Mouse (Mus musculus) kidney, postnatal 0 days (tissue): ENCODE results near the gene Podxl. TPM values are rescaled to one million over a fixed set of nuclear protein-coding genes. Genes with fewer than 3 reads are reported as not detected.

Source experiments
- ATAC-seq: fragments of 200-750 bp; cut with Nextera tagmentation; replicated peaks from 2 replicates; pipeline ENCODE4 v1.8.0; 2017; ENCODE audit warnings: low read depth, moderate number of reproducible peaks, moderate TSS enrichment, moderate library complexity; ENCODE audit not compliant: low FRiP score
- DNase-seq: peaks from one replicate; pipeline ENCODE4 v3.0.0-alpha.2; 2016; ENCODE audit warnings: low spot score
- H3K27ac ChIP-seq: fragments of 300-500 bp; sonication (generic); 2 replicates; pipeline ENCODE4 v1.5.1; 2014; ENCODE audit warnings: mild to moderate bottlenecking
- H3K27me3 ChIP-seq: fragments of 300-500 bp; sonication (generic); 2 replicates; pipeline ENCODE4 v1.6.1; 2014; ENCODE audit warnings: low read length, mixed read lengths; ENCODE audit not compliant: insufficient read depth
- H3K36me3 ChIP-seq: fragments of 300-500 bp; sonication (generic); 2 replicates; pipeline ENCODE4 v1.6.1; 2014; ENCODE audit warnings: low read length, mixed read lengths; ENCODE audit not compliant: insufficient read depth
- H3K4me1 ChIP-seq: fragments of 300-500 bp; sonication (generic); replicated peaks from 2 replicates; pipeline ENCODE4 v1.6.1; 2014; ENCODE audit warnings: antibody characterized with exemption, low read length, mixed read lengths; ENCODE audit not compliant: insufficient read depth
- H3K4me2 ChIP-seq: fragments of 300-500 bp; sonication (generic); 2 replicates; pipeline ENCODE4 v1.6.1; 2014; ENCODE audit warnings: mild to moderate bottlenecking, low read length, moderate library complexity, mixed read lengths
- H3K4me3 ChIP-seq: fragments of 300-500 bp; sonication (generic); replicated peaks from 2 replicates; pipeline ENCODE4 v1.5.1; 2014; ENCODE audit warnings: low read depth, low read length
- H3K9ac ChIP-seq: fragments of 300-500 bp; sonication (generic); 2 replicates; pipeline ENCODE4 v1.6.1; 2014; ENCODE audit warnings: low read depth, low read length
- H3K9me3 ChIP-seq: fragments of 300-500 bp; sonication (generic); replicated peaks from 2 replicates; pipeline ENCODE4 v1.6.1; 2016; ENCODE audit warnings: low read length, inconsistent platforms, mixed read lengths
- CTCF ChIP-seq: IDR thresholded peaks from 2 replicates; pipeline ENCODE4 v1.5.1; 2016; ENCODE audit warnings: antibody characterized with exemption, low read depth, mild to moderate bottlenecking, moderate library complexity
- WGBS: fragments of 180-500 bp; shearing (Covaris S2); extraction: QIAGEN DNeasy Blood & Tissue Kit; methylation state at CpG from one replicate; pipeline ENCODE4 v1.1.7; 2014; 5-methylcytosine and 5-hydroxymethylcytosine counted together
- polyA plus RNA-seq: library from polyadenylated mRNA; unstranded; fragments of >200 nt; fragmentation: Nextera tagmentation; extraction: Ambion mirVana; gene quantifications from 2 replicates; pipeline ENCODE4 v1.2.1, GENCODE M21; 2015

Gene Podxl
- polyA plus RNA-seq, 1 experiment from 2014 or later = 85.5 TPM

GRCm38 (mm10) chr6:31513726-31514125, 50.1 kb downstream of the Podxl start:
- no peaks in the 10 kb centered on the region for H3K9me3 ChIP-seq
- TF ChIP-seq CTCF = no peak
- no peak overlapping the region for H3K9ac ChIP-seq
- H3K27me3 ChIP-seq = no peaks in the 10 kb centered on the region
- H3K4me3 ChIP-seq = no peak overlapping the region
- no peaks in the 10 kb centered on the region for H3K4me1 ChIP-seq
- ATAC-seq (no peak), DNase-seq (no peak)
- H3K27ac ChIP-seq = no peak overlapping the region
- H3K4me2 ChIP-seq = no peak overlapping the region
- WGBS = 74% methylated on average over 6 of the region's 6 CpGs
- H3K36me3 ChIP-seq = 0 out of 2 replicates have a peak, but pooled peaks cover 2% of the 10 kb centered on the region

- 87% methylated on average over 2 of the region's 2 CpGs for WGBS
- Histone ChIP-seq H3K36me3 (peaks cover 19% of the 10 kb centered on the region), H3K9ac (no peak overlapping the region), H3K4me2 (no peak overlapping the region), H3K27me3 (no peaks in the 10 kb centered on the region), H3K27ac (no peak overlapping the region), H3K4me1 (no peaks in the 10 kb centered on the region), H3K9me3 (no peaks in the 10 kb centered on the region), H3K4me3 (no peak overlapping the region)
- DNase-seq (no peak), ATAC-seq (no peak)
- TF ChIP-seq CTCF = no peak
Observed at GRCm38 (mm10) chr6:31502614-31503013, 61.2 kb downstream of the Podxl start.

GRCm38 (mm10) chr6:31500691-31501090, 63.1 kb downstream of the Podxl start:
- H3K9me3 ChIP-seq = no peaks in the 10 kb centered on the region
- H3K4me3 ChIP-seq = no peak overlapping the region
- no peak for ATAC-seq
- H3K4me2 ChIP-seq = no peak overlapping the region
- no peak for DNase-seq
- TF ChIP-seq CTCF = no peak
- no peak overlapping the region for H3K9ac ChIP-seq
- peaks cover 25% of the 10 kb centered on the region for H3K36me3 ChIP-seq
- H3K27me3 ChIP-seq = no peaks in the 10 kb centered on the region
- H3K27ac ChIP-seq = no peak overlapping the region
- H3K4me1 ChIP-seq = no peaks in the 10 kb centered on the region

GRCm38 (mm10) chr6:31500260-31500659, 63.5 kb downstream of the Podxl start:
- Histone ChIP-seq H3K4me3 (no peak overlapping the region), H3K9me3 (no peaks in the 10 kb centered on the region), H3K4me2 (no peak overlapping the region), H3K27me3 (no peaks in the 10 kb centered on the region), H3K4me1 (no peaks in the 10 kb centered on the region), H3K9ac (no peak overlapping the region), H3K27ac (no peak overlapping the region), H3K36me3 (peaks cover 28% of the 10 kb centered on the region)
- ATAC-seq (no peak), DNase-seq (no peak)
- WGBS = 64% methylated on average over 2 of the region's 2 CpGs
- no peak for TF ChIP-seq CTCF

- Histone ChIP-seq H3K9me3 (no peaks in the 10 kb centered on the region), H3K4me2 (no peak overlapping the region), H3K27me3 (no peaks in the 10 kb centered on the region), H3K9ac (no peak overlapping the region), H3K4me3 (no peak overlapping the region), H3K4me1 (no peaks in the 10 kb centered on the region), H3K36me3 (peaks cover 28% of the 10 kb centered on the region), H3K27ac (no peak overlapping the region)
- no peak for ATAC-seq
- WGBS = 72% methylated on average over 10 of the region's 10 CpGs
- DNase-seq = no peak
- TF ChIP-seq CTCF = no peak
Observed at GRCm38 (mm10) chr6:31499836-31500235, 63.9 kb downstream of the Podxl start.

GRCm38 (mm10) chr6:31496227-31496626, 67.6 kb downstream of the Podxl start:
- Histone ChIP-seq H3K27me3 (no peaks in the 10 kb centered on the region), H3K4me2 (no peak overlapping the region), H3K4me3 (no peak overlapping the region), H3K9me3 (no peaks in the 10 kb centered on the region), H3K9ac (no peak overlapping the region), H3K4me1 (no peaks in the 10 kb centered on the region), H3K27ac (no peak overlapping the region), H3K36me3 (peaks cover 15% of the 10 kb centered on the region; the same call in 1 of the 2 replicates)
- ATAC-seq (no peak), DNase-seq (no peak)
- 86% methylated on average over 2 of the region's 2 CpGs for WGBS
- TF ChIP-seq CTCF = no peak

GRCm38 (mm10) chr6:31495122-31495731, 68.6 kb downstream of the Podxl start:
- no peak for TF ChIP-seq CTCF
- WGBS = 85% methylated on average over 2 of the region's 2 CpGs
- H3K36me3 ChIP-seq = peaks cover 17% of the 10 kb centered on the region; the same call in 1 of the 2 replicates
- no peak overlapping the region for H3K4me3 ChIP-seq
- no peak overlapping the region for H3K9ac ChIP-seq
- H3K4me1 ChIP-seq = no peaks in the 10 kb centered on the region
- no peaks in the 10 kb centered on the region for H3K9me3 ChIP-seq
- no peaks in the 10 kb centered on the region for H3K27me3 ChIP-seq
- no peak overlapping the region for H3K27ac ChIP-seq
- no peak for DNase-seq
- H3K4me2 ChIP-seq = no peak overlapping the region
- ATAC-seq = no peak
